In genomic region chr2:150665534-150666451, GRCm38 (mm10) we compare ENCODE assay signal across 9 mouse cellular contexts. TPM values are rescaled to one million over a fixed set of nuclear protein-coding genes. Genes with fewer than 3 reads are reported as not detected.
DNase-seq lines count a peak whose midpoint lies in the region; ATAC-seq and TF ChIP-seq lines count a peak whose summit lies in the region.
"Had no signal": no experiment of that assay in that cellular context is flagged by ENCODE, and none has a peak within 500 bp of the region (broad histone marks: within the 10 kb centered on the region; RNA-seq: fewer than 3 reads in every experiment).

No protein-coding gene starts in this region.

- ATAC-seq in forebrain, embryonic 12.5 days (ENCODE audit: low FRiP score) = no peak; the same call in 1 of the 2 replicates
- ATAC-seq in liver, embryonic 11.5 days (replicated peaks; ENCODE audit: low FRiP score) = peak; percentile 75
- ATAC-seq in megakaryocyte, adult 5-6 weeks (ENCODE audit: poor library complexity, severe bottlenecking) = no peak

- peak overlapping the region; percentile 39 for H3K4me2 ChIP-seq in forebrain, embryonic 12.5 days
- H3K4me2 ChIP-seq in liver, embryonic 11.5 days = peak overlapping the region; percentile 83

- DNase-seq in heart, embryonic 10.5 days (ENCODE audit: low spot score) = peak; percentile 85
- DNase-seq in heart, adult 9 months (ENCODE audit: low spot score in 2 of 2) = no peak
- DNase-seq in liver, embryonic 11.5 days (ENCODE audit: low spot score) = no peak
- peak in 1 of 2 experiments; percentile 26 for DNase-seq in spleen, adult 2 months (ENCODE audit: low read depth in 1 of 2, low spot score in 2 of 2)
- DNase-seq in cerebellum, adult 11-12 months = no peak
- DNase-seq in cerebellum, postnatal 36 days = no peak

- peaks cover 39% of the 10 kb centered on the region; the same call in 1 of the 2 replicates for H3K4me1 ChIP-seq in heart, embryonic 10.5 days
- peaks cover 47% of the 10 kb centered on the region for H3K4me1 ChIP-seq in forebrain, embryonic 12.5 days
- peaks cover 49% of the 10 kb centered on the region for H3K4me1 ChIP-seq in liver, embryonic 11.5 days (replicated peaks; ENCODE audit: control insufficient read depth, insufficient read depth, low read length)
- peaks cover 29% of the 10 kb centered on the region; the same call in 1 of the 2 replicates for H3K4me1 ChIP-seq in spleen, adult 2 months (ENCODE audit: control insufficient read depth, insufficient read depth, insufficient read length)

- no peaks in the 10 kb centered on the region for H3K36me3 ChIP-seq in heart, embryonic 10.5 days
- H3K36me3 ChIP-seq in forebrain, embryonic 12.5 days (replicated peaks) = no peaks in the 10 kb centered on the region
- no peaks in the 10 kb centered on the region for H3K36me3 ChIP-seq in liver, embryonic 11.5 days (ENCODE audit: control insufficient read depth, insufficient read depth, low read length)
- no peaks in the 10 kb centered on the region for H3K36me3 ChIP-seq in spleen, adult 2 months (ENCODE audit: control insufficient read depth, insufficient read depth, low read length)

- peak overlapping the region; percentile 56 for H3K27ac ChIP-seq in heart, embryonic 10.5 days
- H3K27ac ChIP-seq in forebrain, embryonic 12.5 days = peak overlapping the region; percentile 54
- peak overlapping the region; percentile 97 for H3K27ac ChIP-seq in liver, embryonic 11.5 days (ENCODE audit: low read depth, low read length)
- peak overlapping the region; percentile 24; the same call in 1 of the 2 replicates for H3K27ac ChIP-seq in spleen, adult 2 months (ENCODE audit: insufficient read depth, low read length)

- peaks cover 31% of the 10 kb centered on the region for H3K27me3 ChIP-seq in heart, embryonic 10.5 days (ENCODE audit: insufficient read depth, poor library complexity, severe bottlenecking)
- H3K27me3 ChIP-seq in forebrain, embryonic 12.5 days = peaks cover 15% of the 10 kb centered on the region
- H3K27me3 ChIP-seq in liver, embryonic 11.5 days (replicated peaks; ENCODE audit: control insufficient read depth, insufficient read depth, low read length) = no peaks in the 10 kb centered on the region
- no peaks in the 10 kb centered on the region for H3K27me3 ChIP-seq in spleen, adult 2 months (ENCODE audit: control insufficient read depth, insufficient read depth, low read length)

- no peak overlapping the region for H3K4me3 ChIP-seq in heart, embryonic 10.5 days
- peak overlapping the region; percentile 16 for H3K4me3 ChIP-seq in forebrain, embryonic 12.5 days (replicated peaks)
- H3K4me3 ChIP-seq in liver, embryonic 11.5 days (ENCODE audit: low read depth, low read length) = peak overlapping the region; percentile 37
- H3K4me3 ChIP-seq in spleen, adult 2 months (ENCODE audit: extremely low read depth, insufficient read depth, insufficient read length) = no peak overlapping the region

- H3K9ac ChIP-seq in forebrain, embryonic 12.5 days = no peak overlapping the region; the same call in 1 of the 2 replicates
- peak overlapping the region; percentile 63 for H3K9ac ChIP-seq in liver, embryonic 11.5 days (ENCODE audit: low read depth, low read length)

- no peaks in the 10 kb centered on the region for H3K9me3 ChIP-seq in heart, embryonic 10.5 days
- H3K9me3 ChIP-seq in forebrain, embryonic 12.5 days = no peaks in the 10 kb centered on the region
- no peaks in the 10 kb centered on the region for H3K9me3 ChIP-seq in liver, embryonic 11.5 days (ENCODE audit: control insufficient read depth, low read length)
- H3K9me3 ChIP-seq: megakaryocyte, embryonic 14.5 days had no signal

- no peak for TF ChIP-seq POLR2A in spleen, adult 2 months (IDR thresholded peaks at IDR 0.05; ENCODE audit: low read depth, low read length)

- no peak for TF ChIP-seq CTCF in spleen, adult 2 months (IDR thresholded peaks at IDR 0.05; ENCODE audit: extremely low read depth, insufficient read depth, insufficient read length, insufficient replicate concordance)

- 31% methylated on average over 10 of the region's 10 CpGs for WGBS in heart, embryonic 10.5 days
- 55% methylated on average over 10 of the region's 10 CpGs for WGBS in forebrain, embryonic 12.5 days
- WGBS in liver, embryonic 11.5 days = 25% methylated on average over 10 of the region's 10 CpGs
- 27% methylated on average over 10 of the region's 10 CpGs for WGBS in spleen, adult 2 months

RNA-seq across cellular contexts. Expression of gene Acss1, which starts 2.5 kb away (rescaled TPM):
- 17.2 and 19.2 TPM in 2 replicates for polyA plus RNA-seq in heart, embryonic 10.5 days (2016; fragmentation: Nextera tagmentation; extraction: Ambion mirVana)
- 43.4 and 54.8 TPM in 2 replicates for polyA plus RNA-seq in forebrain, embryonic 12.5 days (2016; fragmentation: Nextera tagmentation; extraction: Ambion mirVana)
- polyA plus RNA-seq in liver, embryonic 11.5 days (2014; fragmentation: Nextera tagmentation; extraction: Ambion mirVana) = 67.2 and 77.0 TPM in 2 replicates
- 76.7 and 121 TPM in 2 replicates for polyA plus RNA-seq in spleen, adult 2 months (2012; rRNA removed)
- 12.4 and 15.1 TPM in 2 replicates for total RNA-seq in megakaryocyte, adult 5-6 weeks (2015)
- 14.4 and 15.9 TPM in 2 replicates for total RNA-seq in megakaryocyte, adult 5-6 weeks (2017)

RNA-seq across cellular contexts. Expression of gene Vsx1, which starts 23.4 kb away (rescaled TPM):
- polyA plus RNA-seq in heart, embryonic 10.5 days (2016; fragmentation: Nextera tagmentation; extraction: Ambion mirVana) = not detected in 2 replicates
- 0.06 and 0.11 TPM in 2 replicates for polyA plus RNA-seq in forebrain, embryonic 12.5 days (2016; fragmentation: Nextera tagmentation; extraction: Ambion mirVana)
- not detected in 2 replicates for polyA plus RNA-seq in liver, embryonic 11.5 days (2014; fragmentation: Nextera tagmentation; extraction: Ambion mirVana)
- not detected in 2 replicates for polyA plus RNA-seq in spleen, adult 2 months (2012; rRNA removed)
- not detected in 2 replicates for total RNA-seq in megakaryocyte, adult 5-6 weeks (2015)
- total RNA-seq in megakaryocyte, adult 5-6 weeks (2017) = not detected in 2 replicates

RNA-seq across cellular contexts. Expression of gene Apmap, which starts 57.4 kb away (rescaled TPM):
- polyA plus RNA-seq in heart, embryonic 10.5 days (2016; fragmentation: Nextera tagmentation; extraction: Ambion mirVana) = 32.8 and 34.2 TPM in 2 replicates
- 35.7 and 36.4 TPM in 2 replicates for polyA plus RNA-seq in forebrain, embryonic 12.5 days (2016; fragmentation: Nextera tagmentation; extraction: Ambion mirVana)
- polyA plus RNA-seq in liver, embryonic 11.5 days (2014; fragmentation: Nextera tagmentation; extraction: Ambion mirVana) = 35.0 and 38.9 TPM in 2 replicates
- polyA plus RNA-seq in spleen, adult 2 months (2012; rRNA removed) = 20.5 and 30.4 TPM in 2 replicates
- total RNA-seq in megakaryocyte, adult 5-6 weeks (2015) = 22.2 and 25.1 TPM in 2 replicates
- 39.1 and 39.8 TPM in 2 replicates for total RNA-seq in megakaryocyte, adult 5-6 weeks (2017)

Comparison
In these comparisons a context has a peak if more than half of its experiments do, and no peak if none do; other contexts are left out.
1. H3K27ac ChIP-seq: peak in every context shown above with its lines; median percentile 97 in liver, embryonic 11.5 days; 56 in heart, embryonic 10.5 days; 54 in forebrain, embryonic 12.5 days; 24 in spleen, adult 2 months.
2. H3K4me3 ChIP-seq: peak in forebrain, embryonic 12.5 days (single experiment) and liver, embryonic 11.5 days (single experiment); none in heart, embryonic 10.5 days (single experiment) and spleen, adult 2 months (single experiment).